Mouse (Mus musculus) left cerebral cortex, postnatal 36 days (tissue): ENCODE measurements around the gene Syn2. TPM values are rescaled to one million over a fixed set of nuclear protein-coding genes. Genes with fewer than 3 reads are reported as not detected.
"Not testable (repeated sequence)": the region's sequence is repeated elsewhere in the genome, so short reads cannot be mapped to it uniquely, and the experiment has no call there.

Experiments used
- DNase-seq, 2 experiments: peaks; one replicate each; pipeline ENCODE4 v3.0.0; 2021 to 2022; ENCODE audit warnings: low spot score in 2 of 2, mixed read lengths in 1 of 2
- intact Hi-C: fragments of 180-260 bp; cut with DNase I; formaldehyde crosslinking; loops from one replicate; pipeline ENCODE4 v1.15.1; 2025
- total RNA-seq, 2 experiments: library from RNA; stranded (reverse); gene quantifications; 2 replicates each; pipeline ENCODE4 v1.2.3; 2021

Syn2 gene
- total RNA-seq, 2 experiments from 2014 or later: 444 to 455 TPM

GRCm38 (mm10) chr6:115238031-115239027 lies 103.6 kb downstream of the Syn2 start:
- no peak for DNase-seq
- intact Hi-C loops: loop anchor here (10.0 kb wide), 1 partner anchor 194 kb away; no protein-coding TSS in a partner anchor

- intact Hi-C loops: loop anchor here (10.0 kb wide), 1 partner anchor 195 kb away; no protein-coding TSS in a partner anchor
- DNase-seq: no peak
Measured at GRCm38 (mm10) chr6:115239335-115239734, 104.6 kb downstream of the Syn2 start.

GRCm38 (mm10) chr6:115240431-115240830 lies 105.7 kb downstream of the Syn2 start:
- DNase-seq, intact Hi-C loops: not testable (repeated sequence)

GRCm38 (mm10) chr6:115241131-115241699 lies 106.5 kb downstream of the Syn2 start:
- intact Hi-C loops: no loop called here

GRCm38 (mm10) chr6:115241939-115242338 lies 107.2 kb downstream of the Syn2 start:
- DNase-seq: no peak
- intact Hi-C loops: no loop called here

More at GRCm38 (mm10) chr6:115241131-115241699, 106.5 kb downstream of the Syn2 start:
- no peak for DNase-seq

GRCm38 (mm10) chr6:115244222-115244621 lies 109.5 kb downstream of the Syn2 start:
- intact Hi-C loops: no loop called here
- no peak for DNase-seq

- intact Hi-C loops: no loop called here
- DNase-seq: no peak
Measured at GRCm38 (mm10) chr6:115245500-115246058, 110.9 kb downstream of the Syn2 start.

GRCm38 (mm10) chr6:115251531-115251985 lies 116.9 kb downstream of the Syn2 start:
- no peak for DNase-seq
- intact Hi-C loops: no loop called here

- intact Hi-C loops: no loop called here
- DNase-seq: no peak
Measured at GRCm38 (mm10) chr6:115252099-115252873, 117.6 kb downstream of the Syn2 start, which contains the start of gene Timp4. Timp4 (minus strand) TSS chr6:115252205.

GRCm38 (mm10) chr6:115255171-115255570 lies 120.5 kb downstream of the Syn2 start:
- DNase-seq: no peak

GRCm38 (mm10) chr6:115260507-115260906 lies 125.8 kb downstream of the Syn2 start:
- intact Hi-C loops: no loop called here
- DNase-seq: no peak

More at GRCm38 (mm10) chr6:115255171-115255570, 120.5 kb downstream of the Syn2 start:
- intact Hi-C loops: no loop called here

GRCm38 (mm10) chr6:115266791-115267190 lies 132.1 kb downstream of the Syn2 start:
- intact Hi-C loops: loop anchor here (5.0 kb wide), 1 partner anchor 219 kb away; no protein-coding TSS in a partner anchor
- no peak for DNase-seq

- intact Hi-C loops: loop anchor here (1.0 to 5.0 kb wide), 2 partner anchors 40 to 221 kb away; no protein-coding TSS in a partner anchor
- peak; percentile 48 to 74 for DNase-seq
Measured at GRCm38 (mm10) chr6:115267916-115268315, 133.2 kb downstream of the Syn2 start.

- DNase-seq: no peak
- intact Hi-C loops: loop anchor here (1.0 to 5.0 kb wide), 2 partner anchors 40 to 221 kb away; no protein-coding TSS in a partner anchor
Measured at GRCm38 (mm10) chr6:115268551-115269385, 134.1 kb downstream of the Syn2 start.

GRCm38 (mm10) chr6:115269561-115269960 lies 134.9 kb downstream of the Syn2 start:
- DNase-seq: no peak
- intact Hi-C loops: loop anchor here (5.0 kb wide), 1 partner anchor 222 kb away; no protein-coding TSS in a partner anchor

- intact Hi-C loops: loop anchor here (5.0 kb wide), 1 partner anchor 267 kb away; no protein-coding TSS in a partner anchor
- DNase-seq: no peak
Measured at GRCm38 (mm10) chr6:115270085-115270484, 135.4 kb downstream of the Syn2 start.

GRCm38 (mm10) chr6:115271326-115271725 lies 136.6 kb downstream of the Syn2 start:
- no peak for DNase-seq
- intact Hi-C loops: loop anchor here (5.0 kb wide), 1 partner anchor 266 kb away; no protein-coding TSS in a partner anchor

GRCm38 (mm10) chr6:115271866-115272271 lies 137.2 kb downstream of the Syn2 start:
- no peak for DNase-seq
- intact Hi-C loops: loop anchor here (5.0 kb wide), 1 partner anchor 265 kb away; no protein-coding TSS in a partner anchor
